Mouse (Mus musculus): Measurements from ENCODE around the gene Krtap31-1. TPM values are rescaled to one million over a fixed set of nuclear protein-coding genes. Genes with fewer than 3 reads are reported as not detected.
"Not testable (repeated sequence)": the region's sequence is repeated elsewhere in the genome, so short reads cannot be mapped to it uniquely, and the experiment has no call there.

Gene Krtap31-1
- not detected for polyA plus RNA-seq (2017; shearing (Covaris generic))

DNA sequence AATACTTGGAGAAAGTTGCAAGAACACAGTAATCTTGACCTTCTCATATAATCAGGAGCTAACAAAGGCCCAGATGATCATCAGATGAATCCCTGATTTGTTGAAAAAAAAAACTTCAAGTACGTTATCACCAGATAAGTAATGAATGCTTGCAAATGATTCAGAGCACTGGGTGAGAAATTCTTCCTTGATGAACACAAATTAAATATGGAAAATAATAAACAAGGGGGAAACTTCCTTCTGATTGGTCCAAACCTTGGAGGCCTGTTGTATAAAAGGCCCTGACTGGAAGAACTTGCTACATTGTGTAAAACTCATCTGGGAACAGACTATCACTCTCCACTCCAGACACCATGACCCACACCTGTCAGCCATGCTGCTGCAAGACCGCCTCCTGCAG, at the start of gene Krtap31-1:
Gene Krtap31-1 (plus strand): TSS at position 301 of the 400 bp plus-strand sequence.
- no peak for ATAC-seq

DNA sequence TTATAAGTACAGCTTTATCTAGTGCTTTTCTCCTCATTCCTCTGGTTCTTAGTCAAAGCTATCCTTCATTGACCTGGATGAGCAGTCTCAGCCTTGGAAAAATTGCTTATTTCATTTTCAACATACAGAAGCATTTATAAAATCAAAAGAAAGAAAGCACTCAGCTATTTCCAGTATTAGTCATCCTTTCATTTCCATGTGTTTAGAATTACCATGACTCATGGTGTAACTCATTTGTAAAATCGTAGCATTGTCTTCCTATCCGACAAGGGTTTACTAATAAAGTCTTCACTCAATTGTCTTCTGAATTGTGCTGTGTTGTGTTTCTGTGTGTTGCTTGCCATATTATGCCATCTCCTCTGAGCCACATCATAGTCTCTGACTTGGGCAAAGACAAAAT, 49.0 kb upstream of the Krtap31-1 start:
- no peak for ATAC-seq

DNA sequence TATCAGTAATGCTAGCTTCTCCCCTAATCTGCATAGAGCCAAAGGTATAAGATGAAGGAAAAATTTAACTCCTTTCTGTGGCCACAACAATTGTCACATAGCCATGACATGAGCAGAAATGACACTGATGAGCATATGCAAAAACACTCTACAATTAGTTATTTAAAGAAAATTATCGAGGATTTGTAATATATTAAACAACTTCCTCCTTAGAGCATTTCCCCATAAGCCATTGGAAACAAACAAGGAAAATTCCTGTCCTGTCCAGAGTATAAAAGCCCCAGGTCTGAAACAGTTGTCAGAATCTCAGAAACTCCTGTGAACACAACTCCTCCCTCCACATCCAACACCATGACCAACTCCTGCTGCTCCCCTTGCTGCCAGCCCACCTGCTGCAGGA, 43.5 kb upstream of the Krtap31-1 start, which contains the start of gene Gm11559:
Gene Gm11559 (plus strand): TSS at position 301 of the 400 bp plus-strand sequence.
- ATAC-seq = not testable (repeated sequence)

DNA sequence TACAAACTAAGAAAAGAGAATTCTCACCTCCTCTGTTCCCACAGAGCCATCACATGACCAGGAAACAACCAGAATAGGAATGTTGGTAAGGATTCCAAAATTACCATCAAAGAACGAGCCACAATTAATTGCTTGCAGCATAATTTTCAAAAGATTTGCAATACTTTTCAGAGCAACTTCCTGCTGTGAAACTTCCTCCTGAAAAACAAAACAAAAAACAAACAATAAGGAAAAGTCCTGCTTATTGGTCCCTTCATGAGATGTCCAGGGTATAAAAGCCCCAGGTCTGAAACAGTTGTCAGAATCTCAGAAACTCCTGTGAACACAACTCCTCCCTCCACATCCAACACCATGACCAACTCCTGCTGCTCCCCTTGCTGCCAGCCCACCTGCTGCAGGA, 34.6 kb upstream of the Krtap31-1 start, which contains the start of gene Krtap9-1:
Gene Krtap9-1 (plus strand): TSS at position 301 of the 400 bp plus-strand sequence.
- ATAC-seq = not testable (repeated sequence)

DNA sequence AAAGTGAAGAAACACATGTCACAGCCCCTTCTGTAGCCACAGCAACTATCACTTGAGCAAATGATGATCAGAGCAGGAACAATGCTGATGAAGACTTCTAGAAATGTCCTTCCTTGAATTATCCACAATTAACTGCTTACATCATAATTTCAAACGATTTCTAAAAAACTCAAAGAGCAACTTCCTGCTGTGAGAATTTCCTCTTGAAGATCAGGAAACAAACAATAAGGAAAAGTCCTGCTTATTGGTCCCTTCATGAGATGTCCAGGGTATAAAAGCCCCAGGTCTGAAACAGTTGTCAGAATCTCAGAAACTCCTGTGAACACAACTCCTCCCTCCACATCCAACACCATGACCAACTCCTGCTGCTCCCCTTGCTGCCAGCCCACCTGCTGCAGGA, 28.8 kb upstream of the Krtap31-1 start, which contains the start of gene Gm11567:
Gene Gm11567 (plus strand): TSS at position 301 of the 400 bp plus-strand sequence.
- ATAC-seq = not testable (repeated sequence)

DNA sequence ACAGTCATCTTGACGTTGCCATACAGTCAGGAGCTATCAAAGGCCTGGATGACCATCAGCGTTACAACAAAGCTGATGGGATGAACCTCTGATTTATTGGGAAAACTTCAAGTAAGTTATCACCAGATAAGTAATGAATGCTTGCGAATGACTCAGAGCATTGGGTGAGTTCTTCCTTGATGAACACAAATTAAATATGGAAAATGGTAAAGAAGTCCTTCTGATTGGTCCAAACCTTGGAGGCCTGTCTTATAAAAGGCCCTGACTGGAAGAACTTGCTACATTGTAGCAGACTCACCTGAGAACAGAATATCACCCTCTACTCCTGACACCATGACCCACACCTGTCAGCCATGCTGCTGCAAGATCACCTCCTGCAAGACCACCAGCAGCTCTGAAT, 6.7 kb downstream of the Krtap31-1 start, which contains the start of gene Gm11565:
Gene Gm11565 (plus strand): TSS at position 301 of the 400 bp plus-strand sequence.
- no peak for ATAC-seq

DNA sequence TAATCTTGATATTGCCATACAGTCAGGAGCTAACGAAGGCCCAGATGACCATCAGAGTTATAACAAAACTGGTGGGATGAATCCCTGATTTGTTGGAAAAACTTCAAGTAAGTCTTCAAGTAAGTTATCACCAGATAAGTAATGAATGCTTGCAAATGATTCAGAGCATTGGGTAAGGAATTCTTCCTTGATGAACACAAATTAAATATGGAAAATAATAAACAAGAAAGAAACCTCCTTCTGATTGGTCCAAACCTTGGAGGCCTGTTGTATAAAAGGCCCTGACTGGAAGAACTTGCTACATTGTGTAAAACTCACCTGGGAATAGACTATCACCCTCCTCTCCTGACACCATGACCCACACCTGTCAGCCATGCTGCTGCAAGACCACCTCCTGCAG, 28.3 kb downstream of the Krtap31-1 start, which contains the start of gene Krtap31-2:
Gene Krtap31-2 (plus strand): TSS at position 301 of the 400 bp plus-strand sequence.
- ATAC-seq = no peak

DNA sequence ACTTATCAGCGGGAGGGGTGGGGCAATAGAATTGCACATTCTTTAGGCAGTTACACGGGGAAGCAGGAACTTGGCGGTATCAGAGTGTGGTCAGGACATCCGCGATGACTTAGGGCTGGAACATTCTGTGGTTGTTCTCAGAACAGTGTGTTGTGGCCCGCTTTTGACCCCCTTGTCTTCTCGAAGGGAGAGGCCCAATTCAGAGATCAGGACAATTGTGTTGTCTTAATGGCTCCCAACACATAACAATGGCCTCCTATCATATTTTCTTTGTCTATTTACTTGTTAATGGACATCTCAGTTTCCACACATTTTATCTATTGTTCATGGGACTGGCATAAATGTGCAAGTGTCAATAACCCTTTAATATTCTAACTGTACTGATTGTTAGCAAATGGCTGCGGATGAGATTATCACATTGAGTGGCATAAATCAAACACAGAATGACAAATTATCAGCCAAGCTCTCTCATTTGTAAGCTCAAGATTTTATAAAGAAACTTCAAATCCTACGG, 30.1 kb downstream of the Krtap31-1 start:
- ATAC-seq = no peak

DNA sequence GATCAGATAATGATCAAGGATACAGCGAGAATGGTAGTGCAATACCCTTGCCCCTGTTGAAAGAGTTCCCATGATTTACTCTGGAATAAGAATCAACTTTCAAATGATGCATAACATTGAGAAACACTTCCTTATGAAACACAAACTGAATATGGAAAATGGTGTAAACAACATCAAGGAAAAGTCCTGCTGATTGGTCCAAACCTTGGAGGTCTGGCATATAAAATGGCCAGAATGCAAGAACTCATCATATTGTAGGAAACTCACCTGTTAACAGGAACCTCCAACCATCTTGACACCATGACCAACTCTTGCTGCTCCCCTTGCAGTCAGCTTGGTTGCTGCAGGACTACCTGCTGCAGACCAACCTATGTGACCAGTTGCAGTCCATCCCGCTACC, 40.5 kb downstream of the Krtap31-1 start, which contains the start of gene Krtap9-5:
Gene Krtap9-5 (plus strand): TSS at position 301 of the 400 bp plus-strand sequence.
- no peak for ATAC-seq

Other genes starting within 250 kb of the Krtap31-1 start
- not detected for gene Gm11563, start 249.0 kb upstream of the Krtap31-1 start, polyA plus RNA-seq (2017; shearing (Covaris generic))
- gene Krtap4-6, start 242.0 kb upstream of the Krtap31-1 start, polyA plus RNA-seq (2017; shearing (Covaris generic)) = not detected
- not detected for gene Gm14190, start 217.2 kb upstream of the Krtap31-1 start, polyA plus RNA-seq (2017; shearing (Covaris generic))
- gene Gm14180, start 173.6 kb upstream of the Krtap31-1 start, polyA plus RNA-seq (2017; shearing (Covaris generic)) = not detected
- gene Gm11595, start 135.0 kb upstream of the Krtap31-1 start, polyA plus RNA-seq (2017; shearing (Covaris generic)) = not detected
- not detected for gene Krtap4-8, start 127.2 kb upstream of the Krtap31-1 start, polyA plus RNA-seq (2017; shearing (Covaris generic))
- gene Krtap4-9, start 122.7 kb upstream of the Krtap31-1 start, polyA plus RNA-seq (2017; shearing (Covaris generic)) = not detected
- not detected for gene Gm11596, start 114.5 kb upstream of the Krtap31-1 start, polyA plus RNA-seq (2017; shearing (Covaris generic))
- gene Gm11569, start 109.0 kb upstream of the Krtap31-1 start, polyA plus RNA-seq (2017; shearing (Covaris generic)) = not detected
- not detected for gene Gm11554, start 103.5 kb upstream of the Krtap31-1 start, polyA plus RNA-seq (2017; shearing (Covaris generic))
- gene Krtap4-13, start 98.0 kb upstream of the Krtap31-1 start, polyA plus RNA-seq (2017; shearing (Covaris generic)) = not detected
- gene Gm11564, start 92.3 kb upstream of the Krtap31-1 start, polyA plus RNA-seq (2017; shearing (Covaris generic)) = not detected
- gene 2300003K06Rik, start 69.9 kb upstream of the Krtap31-1 start, polyA plus RNA-seq (2017; shearing (Covaris generic)) = not detected
- gene Krtap4-16, start 56.3 kb upstream of the Krtap31-1 start, polyA plus RNA-seq (2017; shearing (Covaris generic)) = not detected
- not detected for gene Gm11568, start 50.0 kb upstream of the Krtap31-1 start, polyA plus RNA-seq (2017; shearing (Covaris generic))
- not detected for gene Gm11559, start 43.4 kb upstream of the Krtap31-1 start, polyA plus RNA-seq (2017; shearing (Covaris generic))
- not detected for gene Krtap9-1, start 34.5 kb upstream of the Krtap31-1 start, polyA plus RNA-seq (2017; shearing (Covaris generic))
- gene Gm11567, start 28.7 kb upstream of the Krtap31-1 start, polyA plus RNA-seq (2017; shearing (Covaris generic)) = not detected
- not detected for gene Gm11565, start 6.8 kb downstream of the Krtap31-1 start, polyA plus RNA-seq (2017; shearing (Covaris generic))
- not detected for gene Krtap31-2, start 28.4 kb downstream of the Krtap31-1 start, polyA plus RNA-seq (2017; shearing (Covaris generic))
- not detected for gene Krtap9-5, start 40.6 kb downstream of the Krtap31-1 start, polyA plus RNA-seq (2017; shearing (Covaris generic))
- gene Krtap29-1, start 71.1 kb downstream of the Krtap31-1 start, polyA plus RNA-seq (2017; shearing (Covaris generic)) = not detected
- not detected for gene Krtap16-1, start 78.7 kb downstream of the Krtap31-1 start, polyA plus RNA-seq (2017; shearing (Covaris generic))
- gene Krtap17-1, start 86.1 kb downstream of the Krtap31-1 start, polyA plus RNA-seq (2017; shearing (Covaris generic)) = not detected
- not detected for gene Krt33a, start 108.3 kb downstream of the Krtap31-1 start, polyA plus RNA-seq (2017; shearing (Covaris generic))
- not detected for gene Krt33b, start 121.9 kb downstream of the Krtap31-1 start, polyA plus RNA-seq (2017; shearing (Covaris generic))
- gene Krt34, start 133.6 kb downstream of the Krtap31-1 start, polyA plus RNA-seq (2017; shearing (Covaris generic)) = not detected
- not detected for gene Krt31, start 142.6 kb downstream of the Krtap31-1 start, polyA plus RNA-seq (2017; shearing (Covaris generic))
- not detected for gene Krt32, start 180.3 kb downstream of the Krtap31-1 start, polyA plus RNA-seq (2017; shearing (Covaris generic))
- gene Krt35, start 188.3 kb downstream of the Krtap31-1 start, polyA plus RNA-seq (2017; shearing (Covaris generic)) = not detected
- gene Krt36, start 197.7 kb downstream of the Krtap31-1 start, polyA plus RNA-seq (2017; shearing (Covaris generic)) = not detected
- not detected for gene Krt13, start 213.6 kb downstream of the Krtap31-1 start, polyA plus RNA-seq (2017; shearing (Covaris generic))
- not detected for gene Krt15, start 228.0 kb downstream of the Krtap31-1 start, polyA plus RNA-seq (2017; shearing (Covaris generic))
- not detected for gene Krt19, start 240.7 kb downstream of the Krtap31-1 start, polyA plus RNA-seq (2017; shearing (Covaris generic))